ENCODE assay signal across 17 mouse cellular contexts in genomic region chr2:33594181-33595084, GRCm38 (mm10). TPM values are rescaled to one million over a fixed set of nuclear protein-coding genes. Genes with fewer than 3 reads are reported as not detected.
DNase-seq lines count a peak whose midpoint lies in the region; ATAC-seq lines count a peak whose summit lies in the region.
"Had no signal": no experiment of that assay in that cellular context is flagged by ENCODE, and none has a peak within 500 bp of the region (broad histone marks: within the 10 kb centered on the region; RNA-seq: fewer than 3 reads in every experiment).

No protein-coding gene starts in this region.

- H3K36me3 ChIP-seq in lung, embryonic 16.5 days (ENCODE audit: control insufficient read depth, insufficient read depth, low read length), result no peaks in the 10 kb centered on the region
- H3K36me3 ChIP-seq in intestine, embryonic 15.5 days, result no peaks in the 10 kb centered on the region
- no peaks in the 10 kb centered on the region for H3K36me3 ChIP-seq in neural tube, embryonic 15.5 days
- no peaks in the 10 kb centered on the region for H3K36me3 ChIP-seq in heart, embryonic 12.5 days
- H3K36me3 ChIP-seq: embryonic facial prominence, embryonic 15.5 days had no signal

- H3K27ac ChIP-seq in lung, embryonic 16.5 days (ENCODE audit: low read length), result no peak overlapping the region
- no peak overlapping the region for H3K27ac ChIP-seq in intestine, embryonic 15.5 days
- peak overlapping the region; percentile 72 for H3K27ac ChIP-seq in neural tube, embryonic 15.5 days (replicated peaks)
- H3K27ac ChIP-seq in heart, embryonic 12.5 days (ENCODE audit: poor library complexity, severe bottlenecking), result no peak overlapping the region; the same call in 1 of the 2 replicates
- H3K27ac ChIP-seq: embryonic facial prominence, embryonic 15.5 days; left cerebral cortex, adult 2 months; macrophage had no signal

- ATAC-seq in lung, embryonic 16.5 days (ENCODE audit: low read depth), result peak; percentile 65
- peak; percentile 44; the same call in 1 of the 2 replicates for ATAC-seq in intestine, embryonic 15.5 days
- ATAC-seq in neural tube, embryonic 15.5 days (ENCODE audit: low FRiP score), result no peak
- no peak; the same call in 1 of the 2 replicates for ATAC-seq in heart, embryonic 12.5 days (ENCODE audit: insufficient number of reproducible peaks, low FRiP score)

- H3K4me3 ChIP-seq in lung, embryonic 16.5 days (ENCODE audit: low read length), result no peak overlapping the region
- H3K4me3 ChIP-seq in intestine, embryonic 15.5 days (replicated peaks), result no peak overlapping the region
- no peak overlapping the region for H3K4me3 ChIP-seq in neural tube, embryonic 15.5 days (replicated peaks)
- H3K4me3 ChIP-seq in heart, embryonic 12.5 days, result no peak overlapping the region
- H3K4me3 ChIP-seq: embryonic facial prominence, embryonic 15.5 days; left cerebral cortex, adult 2 months had no signal

- H3K9ac ChIP-seq in lung, embryonic 16.5 days (ENCODE audit: low read length), result peak overlapping the region; percentile 27; the same call in 1 of the 2 replicates
- no peak overlapping the region for H3K9ac ChIP-seq in intestine, embryonic 15.5 days
- no peak overlapping the region for H3K9ac ChIP-seq in neural tube, embryonic 15.5 days (replicated peaks)
- H3K9ac ChIP-seq in heart, embryonic 12.5 days, result no peak overlapping the region
- H3K9ac ChIP-seq: embryonic facial prominence, embryonic 15.5 days had no signal

- WGBS in lung, embryonic 16.5 days, result 46% methylated on average over 9 of the region's 9 CpGs
- 51% methylated on average over 9 of the region's 9 CpGs for WGBS in intestine, embryonic 15.5 days
- 46% methylated on average over 9 of the region's 9 CpGs for WGBS in neural tube, embryonic 15.5 days
- 58% methylated on average over 9 of the region's 9 CpGs for WGBS in heart, embryonic 12.5 days

- no peaks in the 10 kb centered on the region for H3K9me3 ChIP-seq in lung, embryonic 16.5 days (ENCODE audit: control insufficient read depth, low read length)
- H3K9me3 ChIP-seq in intestine, embryonic 15.5 days, result no peaks in the 10 kb centered on the region
- no peaks in the 10 kb centered on the region for H3K9me3 ChIP-seq in neural tube, embryonic 15.5 days (replicated peaks)
- H3K9me3 ChIP-seq in heart, embryonic 12.5 days (replicated peaks), result no peaks in the 10 kb centered on the region
- H3K9me3 ChIP-seq: embryonic facial prominence, embryonic 15.5 days had no signal

- H3K4me1 ChIP-seq in lung, embryonic 16.5 days (replicated peaks; ENCODE audit: control insufficient read depth, insufficient read depth, low read length), result peaks cover 12% of the 10 kb centered on the region
- peaks cover 10% of the 10 kb centered on the region; the same call in 1 of the 2 replicates for H3K4me1 ChIP-seq in intestine, embryonic 15.5 days (replicated peaks)
- H3K4me1 ChIP-seq in neural tube, embryonic 15.5 days, result peaks cover 67% of the 10 kb centered on the region
- peaks cover 40% of the 10 kb centered on the region for H3K4me1 ChIP-seq in heart, embryonic 12.5 days (replicated peaks)

- no peaks in the 10 kb centered on the region for H3K27me3 ChIP-seq in lung, embryonic 16.5 days (ENCODE audit: control insufficient read depth, insufficient read depth, low read depth, low read length)
- H3K27me3 ChIP-seq in intestine, embryonic 15.5 days (replicated peaks), result peaks cover 4% of the 10 kb centered on the region; the same call in 1 of the 2 replicates
- H3K27me3 ChIP-seq in neural tube, embryonic 15.5 days (replicated peaks), result peaks cover 4% of the 10 kb centered on the region; the same call in 1 of the 2 replicates
- H3K27me3 ChIP-seq in heart, embryonic 12.5 days (replicated peaks), result peaks cover 43% of the 10 kb centered on the region
- H3K27me3 ChIP-seq: embryonic facial prominence, embryonic 15.5 days had no signal

- H3K4me2 ChIP-seq in lung, embryonic 16.5 days (ENCODE audit: low read depth, low read length), result no peak overlapping the region
- 0 out of 2 replicates have a peak overlapping the region, but pooled peaks have one; percentile 4 for H3K4me2 ChIP-seq in intestine, embryonic 15.5 days (replicated peaks)
- H3K4me2 ChIP-seq in neural tube, embryonic 15.5 days, result peak overlapping the region; percentile 19; the same call in 1 of the 2 replicates
- no peak overlapping the region for H3K4me2 ChIP-seq in heart, embryonic 12.5 days
- H3K4me2 ChIP-seq: embryonic facial prominence, embryonic 15.5 days; heart, embryonic 11.5 days had no signal

- DNase-seq in embryo, embryonic 10.5 days (ENCODE audit: low spot score), result peak; percentile 23
- DNase-seq in embryo, embryonic 11 days, result no peak
- no peak for DNase-seq in lung, postnatal 25 days (ENCODE audit: low spot score)
- no peak for DNase-seq in adrenal gland, adult (ENCODE audit: inconsistent age in 2 of 2, low spot score in 1 of 2)
- DNase-seq: adrenal gland, postnatal 14 days; cerebellum, adult 11 months; kidney, postnatal 14 days; right cerebral cortex, postnatal 4 days had no signal

RNA-seq across cellular contexts. Expression of gene Lmx1b, which starts 45.9 kb away (rescaled TPM):
- polyA plus RNA-seq in lung, embryonic 16.5 days (2015; fragmentation: Nextera tagmentation; extraction: Ambion mirVana), result 0.05 TPM in 1 of 2 replicates, not detected in the other
- 0.05 TPM in 1 of 2 replicates, not detected in the other for polyA plus RNA-seq in intestine, embryonic 15.5 days (2015; fragmentation: Nextera tagmentation; extraction: Ambion mirVana)
- polyA plus RNA-seq in neural tube, embryonic 15.5 days (2015; fragmentation: Nextera tagmentation; extraction: Ambion mirVana), result 7.9 and 8.5 TPM in 2 replicates
- polyA plus RNA-seq in heart, embryonic 12.5 days (2016; fragmentation: Nextera tagmentation; extraction: Ambion mirVana), result 0.04 and 0.06 TPM in 2 replicates
- polyA plus RNA-seq: macrophage; thymus, postnatal 0 days had no signal

Comparison
In these comparisons a context has a peak if more than half of its experiments do, and no peak if none do; other contexts are left out.
1. ATAC-seq: peak in lung, embryonic 16.5 days (single experiment) and intestine, embryonic 15.5 days (single experiment); none in neural tube, embryonic 15.5 days (single experiment) and heart, embryonic 12.5 days (single experiment).
2. H3K4me2 ChIP-seq: peak in intestine, embryonic 15.5 days (single experiment) and neural tube, embryonic 15.5 days (single experiment); none in lung, embryonic 16.5 days (single experiment) and heart, embryonic 12.5 days (single experiment).